Mouse (Mus musculus): ENCODE data around the gene Slc35f5.

Gene Slc35f5

GRCm38 (mm10) chr1:125574219-125574618 lies 13.8 kb downstream of the Slc35f5 start:
- DNase-seq (ENCODE audit: low spot score in 2 of 2), result no peak

DNA sequence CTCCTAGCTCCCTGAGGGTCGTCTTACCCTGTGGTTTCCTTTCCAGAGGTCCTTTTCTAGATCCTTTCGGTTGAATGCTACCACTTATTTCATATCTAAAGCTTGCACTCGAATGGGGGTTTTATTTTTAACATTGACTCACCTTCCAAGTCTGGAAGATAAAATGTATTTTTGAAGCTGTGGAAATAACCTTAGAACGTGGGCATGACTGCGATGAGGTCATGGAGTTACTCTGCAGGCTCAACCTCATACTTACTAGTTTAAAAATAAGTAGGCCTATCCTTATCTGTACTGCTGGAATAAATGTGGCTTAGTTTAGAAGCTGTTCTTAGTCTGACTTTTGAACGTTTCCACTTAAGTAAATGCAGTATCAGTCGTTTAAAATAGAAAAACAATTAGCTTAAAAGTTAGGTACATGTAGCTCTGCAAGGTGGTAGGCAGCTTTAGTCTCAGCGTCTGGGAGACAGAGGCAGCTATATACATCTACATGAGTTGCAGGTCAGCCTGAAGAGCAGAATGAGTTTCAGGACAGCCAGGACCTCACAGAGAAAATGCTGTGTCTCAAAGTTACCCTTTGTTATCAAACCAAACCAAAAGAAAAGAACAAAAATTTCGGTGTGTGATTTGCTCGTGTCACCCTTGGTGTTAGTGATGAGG lies 15.2 kb downstream of the Slc35f5 start:
- DNase-seq (ENCODE audit: low spot score in 2 of 2), result peak in 1 of 2 experiments; percentile 32

DNA sequence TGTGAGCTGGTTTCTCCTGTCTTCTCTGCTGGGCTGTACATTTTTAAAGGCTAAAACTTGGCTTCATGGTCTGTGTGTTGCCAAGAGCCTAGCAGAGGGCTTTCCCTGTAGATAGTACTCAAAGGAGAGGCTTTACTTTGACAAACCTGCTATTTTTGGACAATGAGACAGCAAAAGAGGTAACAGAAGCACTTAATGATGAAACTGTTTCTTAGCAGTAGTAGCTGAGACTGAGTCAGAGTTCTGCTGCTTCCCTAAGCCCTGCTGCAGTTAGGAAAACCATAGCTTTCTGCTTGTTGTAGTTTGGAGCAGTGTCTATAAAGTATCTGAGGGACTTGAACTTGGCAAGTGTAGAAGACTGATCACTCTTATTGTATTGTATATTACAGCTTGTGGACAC lies 16.6 kb downstream of the Slc35f5 start:
- DNase-seq (ENCODE audit: low spot score in 2 of 2), result no peak

- no peak for DNase-seq (ENCODE audit: low spot score in 2 of 2)
Observed at GRCm38 (mm10) chr1:125578091-125578490, 17.7 kb downstream of the Slc35f5 start.

GRCm38 (mm10) chr1:125581134-125581533 lies 20.7 kb downstream of the Slc35f5 start:
- DNase-seq (ENCODE audit: low spot score in 2 of 2), result no peak

- DNase-seq (ENCODE audit: low spot score in 2 of 2), result no peak
Observed at GRCm38 (mm10) chr1:125603620-125604019, 43.2 kb downstream of the Slc35f5 start.

DNA sequence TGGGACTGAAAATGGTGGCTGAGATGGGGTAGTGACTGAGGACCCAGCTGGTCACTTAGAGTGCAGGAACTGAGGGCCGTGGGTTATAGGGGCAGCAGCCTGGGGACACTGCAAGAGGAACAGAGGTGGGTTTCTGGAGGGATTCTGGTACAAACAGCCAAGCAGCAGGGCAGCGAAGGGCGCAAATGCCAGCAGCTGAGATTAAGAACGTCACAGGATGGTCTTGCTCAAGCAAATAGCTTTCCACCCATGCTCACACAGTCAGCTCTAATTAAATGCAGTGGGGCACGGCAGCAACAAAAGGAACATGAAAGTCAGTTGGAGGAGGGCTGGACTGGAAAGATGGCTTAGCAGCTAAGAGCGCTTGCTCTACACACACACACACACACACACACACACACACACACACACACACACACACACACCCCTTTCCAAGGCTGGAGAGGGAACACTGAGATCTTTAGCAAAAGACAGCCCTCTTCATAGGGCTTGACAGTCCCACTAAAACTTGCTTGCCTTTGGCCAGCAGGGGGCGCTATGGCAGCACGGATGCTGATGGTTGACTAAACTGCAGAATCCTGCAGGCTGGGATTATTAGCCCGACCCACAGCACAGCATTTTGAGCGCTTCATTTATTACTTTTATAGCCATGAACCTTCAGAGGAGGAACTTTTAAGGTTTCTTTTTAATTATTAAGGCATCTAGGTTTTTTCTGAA lies 46.9 kb downstream of the Slc35f5 start:
- DNase-seq (ENCODE audit: low spot score in 2 of 2), result peak in 1 of 2 experiments; percentile 85

GRCm38 (mm10) chr1:125624376-125625076 lies 64.1 kb downstream of the Slc35f5 start:
- no peak for DNase-seq (ENCODE audit: low spot score in 2 of 2)

DNA sequence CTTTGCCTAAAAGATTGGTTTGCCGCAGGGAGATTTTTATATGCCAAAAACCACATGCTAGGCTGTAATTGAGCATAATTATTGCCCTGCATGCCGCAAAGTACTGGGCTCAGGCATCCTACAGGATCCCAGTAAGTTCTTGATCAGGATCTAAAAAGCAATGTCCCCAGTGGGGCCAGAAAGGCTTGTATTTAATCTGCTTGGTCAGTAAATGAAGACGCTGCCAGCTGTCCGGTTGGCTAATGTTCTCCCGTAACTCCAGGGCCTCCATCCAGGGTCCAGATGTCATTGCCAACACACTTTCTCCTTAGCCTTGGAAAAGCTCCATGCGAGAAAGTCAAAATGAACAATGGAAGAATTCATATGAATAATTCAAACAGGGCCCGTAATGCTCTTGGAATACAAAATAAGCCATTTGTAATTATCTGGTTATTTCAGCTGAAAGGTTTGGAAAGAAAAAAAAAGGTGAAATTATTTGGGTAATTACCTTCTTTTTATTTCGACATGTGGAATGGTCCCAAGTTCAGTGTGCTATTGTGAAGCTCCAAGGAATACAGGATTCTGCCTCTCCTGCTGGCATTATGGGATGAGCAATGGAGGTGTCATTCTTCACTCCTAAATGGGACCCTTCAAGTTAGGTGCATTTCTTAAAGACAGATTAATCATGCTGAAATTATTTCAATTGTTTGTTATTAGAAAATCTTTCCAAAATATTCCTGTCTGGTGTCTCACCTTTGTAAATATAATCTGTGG lies 79.3 kb downstream of the Slc35f5 start:
- peak in 1 of 2 experiments; percentile 9 for DNase-seq (ENCODE audit: low spot score in 2 of 2)

GRCm38 (mm10) chr1:125643643-125644042 lies 83.2 kb downstream of the Slc35f5 start:
- no peak for DNase-seq (ENCODE audit: low spot score in 2 of 2)
